Mouse (Mus musculus) gastrocnemius, adult 18-20 months (tissue): ENCODE measurements around the gene Smoc1. TPM values are rescaled to one million over a fixed set of nuclear protein-coding genes. Genes with fewer than 3 reads are reported as not detected.

Experiments used
- DNase-seq: peaks from one replicate; pipeline ENCODE4 v3.0.0; 2021; ENCODE audit warnings: low spot score
- total RNA-seq, 2 experiments: library from RNA; stranded (reverse); gene quantifications; 2 replicates each; pipeline ENCODE4 v1.2.3; 2021

The Smoc1 gene
- total RNA-seq, 2 experiments from 2014 or later, result 1.2 to 2.3 TPM

DNA sequence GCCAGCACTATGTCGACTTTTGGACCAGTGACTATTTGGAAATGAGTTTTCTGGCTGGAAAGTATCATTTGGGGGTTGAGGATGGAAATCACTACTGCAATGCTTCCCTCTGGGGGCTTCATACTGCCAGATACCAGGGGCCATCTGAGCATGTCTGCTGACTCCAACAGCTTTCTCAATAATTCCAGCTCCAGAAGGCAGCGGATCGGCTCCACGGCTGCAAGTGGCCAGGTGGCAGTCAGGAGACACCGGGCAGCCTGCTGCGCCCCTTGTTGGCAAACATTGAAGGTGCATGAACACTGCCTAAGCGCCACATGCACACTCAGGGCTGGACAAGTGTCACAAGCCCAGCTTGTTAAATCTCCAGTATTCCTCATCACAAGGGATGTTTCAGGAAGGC, 2.2 kb upstream of the Smoc1 start:
- DNase-seq, result peak; percentile 56

DNA sequence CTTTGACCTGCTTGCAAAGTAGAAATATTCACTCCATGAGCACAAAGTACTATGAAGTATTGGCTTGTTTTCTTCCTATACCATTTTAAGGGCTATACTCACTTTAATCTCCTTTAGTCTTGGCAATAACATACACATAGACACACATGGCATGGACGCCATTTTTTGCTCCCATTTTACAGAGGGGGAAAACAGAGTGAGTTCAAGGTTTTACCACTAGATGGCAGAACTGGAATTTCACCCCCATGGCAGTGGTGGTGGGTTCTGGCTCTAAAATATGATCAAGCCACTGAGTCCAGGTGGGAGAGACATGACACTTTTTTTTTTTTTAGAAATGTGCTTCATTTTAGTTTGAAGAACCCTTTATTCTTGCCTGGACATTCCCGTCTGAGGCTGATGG, 1.6 kb upstream of the Smoc1 start:
- no peak for DNase-seq

DNA sequence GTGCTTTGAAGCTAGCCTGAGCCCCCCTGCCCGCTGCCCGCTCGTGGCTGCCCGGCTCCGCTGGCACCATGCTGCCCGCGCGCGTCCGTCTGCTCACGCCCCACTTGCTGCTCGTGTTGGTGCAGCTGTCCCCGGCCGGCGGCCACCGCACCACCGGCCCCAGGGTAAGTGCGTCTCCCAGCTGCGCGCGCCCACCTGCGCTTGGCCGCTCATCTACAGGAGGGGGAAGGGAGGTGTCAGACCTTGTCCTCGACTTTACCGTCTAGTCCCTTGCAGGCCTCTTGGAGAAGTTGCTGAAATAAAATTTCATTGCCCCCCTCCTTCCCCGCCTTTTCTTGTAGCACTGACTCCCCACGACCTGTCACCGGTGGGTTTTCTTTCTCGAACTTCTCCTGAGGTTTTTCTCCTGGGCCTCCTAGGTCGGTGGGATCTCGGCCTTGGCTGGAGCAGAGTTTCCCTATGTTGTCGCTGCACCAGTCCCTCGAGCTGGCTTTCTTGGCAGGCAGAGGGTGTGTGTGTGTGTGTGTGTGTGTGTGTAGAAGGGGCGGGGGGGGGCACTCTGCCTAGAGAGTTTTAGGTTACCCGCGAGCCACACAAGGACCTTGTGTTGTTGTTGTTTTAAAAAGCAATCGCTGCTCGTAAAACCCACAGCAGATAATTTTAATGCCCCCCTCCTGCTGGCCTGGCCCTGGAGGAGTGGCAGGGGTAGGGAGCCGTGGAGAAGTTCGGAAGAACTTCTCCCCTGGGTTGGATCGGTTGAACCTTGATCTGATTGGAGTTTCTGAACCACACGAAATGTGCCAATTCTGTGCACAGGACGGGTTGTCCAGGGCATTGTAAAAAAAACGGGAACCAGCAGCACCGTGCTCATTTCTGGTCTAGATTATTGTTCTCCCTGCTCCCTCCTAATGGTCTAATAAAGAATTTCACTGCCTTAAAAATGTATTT, 661 bp downstream of the Smoc1 start:
- DNase-seq, result no peak

DNA sequence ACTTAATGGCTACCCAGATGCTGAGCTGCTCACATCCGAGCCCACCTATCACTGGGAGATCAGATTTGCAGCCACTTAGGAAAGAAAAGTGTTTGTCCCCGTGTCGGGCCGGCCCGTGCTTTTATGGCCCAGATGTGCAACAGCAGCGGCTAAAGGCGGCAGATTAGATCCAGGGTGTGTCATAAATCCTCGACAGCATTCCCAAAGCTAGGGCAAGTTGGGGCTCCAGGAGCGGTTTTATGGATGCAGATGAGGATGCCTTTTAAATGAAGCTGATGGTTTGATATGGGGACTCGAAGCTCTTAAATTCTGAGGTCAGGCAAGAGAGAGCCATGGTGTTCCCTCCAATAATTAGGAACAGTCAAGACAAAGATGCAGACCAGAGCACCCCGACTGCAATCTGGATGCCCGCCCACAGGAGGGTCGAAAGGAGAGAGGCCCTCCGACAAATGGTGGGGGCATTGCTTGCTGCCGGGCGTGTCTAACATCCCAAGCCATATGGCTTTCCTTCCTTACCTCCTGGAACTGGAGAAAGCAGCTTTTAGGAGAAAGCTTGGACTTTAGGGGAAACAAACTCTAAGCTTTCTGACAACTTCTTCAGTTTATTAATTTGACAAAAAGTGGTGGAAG, 1.8 kb downstream of the Smoc1 start:
- no peak for DNase-seq

DNA sequence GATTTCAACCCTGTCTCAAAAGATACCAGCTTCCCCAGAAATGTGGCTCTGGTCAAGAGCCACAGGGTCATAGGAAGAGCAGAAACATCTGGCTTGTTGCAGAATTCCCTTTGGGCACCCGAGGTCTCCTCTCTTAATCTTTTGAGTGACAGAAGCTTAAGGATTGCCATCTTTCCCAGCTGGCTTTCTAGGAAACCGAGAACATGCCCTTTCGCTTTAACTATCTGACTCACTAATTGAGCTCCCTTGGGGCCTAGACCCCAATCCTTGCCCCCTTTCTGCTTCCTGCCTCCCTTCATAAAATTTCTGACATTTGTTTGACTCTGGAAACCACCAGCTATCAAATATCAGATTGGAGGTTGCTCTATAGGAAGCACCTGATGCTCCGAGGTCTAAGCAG, 3.1 kb downstream of the Smoc1 start:
- no peak for DNase-seq

DNA sequence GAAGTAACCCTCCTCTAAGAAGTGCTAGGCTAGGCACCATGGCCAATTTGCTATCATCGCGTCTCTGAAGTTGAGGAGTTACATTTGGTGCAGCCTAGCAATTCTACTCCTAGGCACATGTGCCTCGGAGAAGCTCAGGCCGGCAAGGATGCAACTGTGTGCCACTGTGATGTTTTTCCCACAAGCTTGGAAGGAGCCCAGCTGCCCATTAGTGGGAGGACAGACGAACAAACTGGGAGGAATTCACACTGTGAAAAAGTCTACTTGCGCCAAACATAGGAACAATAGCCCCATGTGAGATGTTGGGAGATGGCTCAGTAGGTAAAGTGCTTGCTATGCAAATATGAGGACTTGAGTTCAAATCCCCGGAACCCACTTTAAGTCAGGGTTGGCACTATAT, 5.0 kb downstream of the Smoc1 start:
- no peak for DNase-seq

DNA sequence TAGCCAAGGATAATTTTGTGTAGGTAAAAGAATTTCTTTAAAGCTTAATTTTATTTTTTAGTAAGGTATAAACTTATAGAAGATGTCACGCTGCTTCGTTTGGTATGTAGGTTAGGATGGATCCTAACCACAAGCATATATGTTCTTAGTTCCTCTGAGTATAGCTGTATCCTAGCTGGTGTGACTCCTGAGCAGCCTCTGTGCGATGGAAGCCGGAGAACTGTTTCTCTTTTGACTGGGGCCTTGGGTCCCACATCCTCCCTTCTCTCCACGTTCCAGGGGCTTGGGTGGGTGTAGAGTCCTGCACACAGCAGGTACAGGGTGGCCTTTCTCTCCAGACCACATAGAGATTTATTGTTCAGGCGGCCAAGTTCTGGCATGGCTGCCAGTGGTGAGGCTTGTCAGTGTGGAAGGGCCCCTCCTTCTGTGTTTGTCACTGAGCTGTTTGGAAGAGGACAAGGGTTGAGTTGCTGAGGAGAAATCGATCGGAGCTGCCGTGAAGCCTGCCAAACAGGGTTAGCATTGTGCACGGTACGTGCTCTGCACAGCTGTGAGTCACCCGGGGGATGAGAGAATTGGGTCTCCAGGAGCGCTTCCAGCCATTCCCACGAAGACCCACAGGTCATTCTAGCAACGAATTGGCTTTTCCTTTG, 6.9 kb downstream of the Smoc1 start:
- DNase-seq, result peak; percentile 34

DNA sequence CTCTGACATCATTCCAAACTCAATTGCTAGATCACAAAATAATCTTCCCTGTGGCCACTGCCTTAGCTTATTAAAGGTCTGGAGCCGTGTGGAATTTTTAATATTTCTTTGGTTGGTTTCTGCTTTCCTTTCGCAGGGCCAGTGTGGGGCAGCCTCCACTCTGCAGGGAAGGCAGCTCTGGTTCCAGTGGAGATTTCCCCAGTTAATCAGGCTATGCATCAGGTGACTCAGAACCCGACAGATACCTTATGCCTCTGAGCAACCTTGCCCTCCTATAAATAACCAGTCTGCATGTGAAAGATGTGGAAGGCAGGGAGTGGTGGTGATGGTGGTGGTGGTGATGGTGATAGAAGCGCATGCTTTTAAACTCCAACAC, 7.4 kb downstream of the Smoc1 start:
- no peak for DNase-seq

DNA sequence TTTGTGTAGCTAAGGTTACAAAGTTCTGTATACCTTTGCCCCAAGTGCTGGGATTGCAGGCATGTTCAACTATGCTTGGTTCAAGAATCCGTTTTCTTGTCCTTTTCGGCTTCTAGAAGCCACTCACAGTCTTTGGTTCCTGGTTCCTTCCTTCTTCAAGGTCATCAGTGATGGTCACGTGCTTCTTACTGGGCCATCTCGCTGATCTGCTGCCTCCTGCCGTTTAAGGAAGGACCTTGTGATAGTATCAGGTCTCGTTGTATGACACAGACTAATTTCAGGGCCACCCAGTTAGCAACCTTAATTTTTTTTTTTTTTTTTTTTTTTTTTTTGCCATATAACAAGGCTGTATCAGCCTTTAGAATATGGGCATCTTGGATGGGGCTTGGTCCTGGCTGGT, 9.2 kb downstream of the Smoc1 start:
- no peak for DNase-seq

DNA sequence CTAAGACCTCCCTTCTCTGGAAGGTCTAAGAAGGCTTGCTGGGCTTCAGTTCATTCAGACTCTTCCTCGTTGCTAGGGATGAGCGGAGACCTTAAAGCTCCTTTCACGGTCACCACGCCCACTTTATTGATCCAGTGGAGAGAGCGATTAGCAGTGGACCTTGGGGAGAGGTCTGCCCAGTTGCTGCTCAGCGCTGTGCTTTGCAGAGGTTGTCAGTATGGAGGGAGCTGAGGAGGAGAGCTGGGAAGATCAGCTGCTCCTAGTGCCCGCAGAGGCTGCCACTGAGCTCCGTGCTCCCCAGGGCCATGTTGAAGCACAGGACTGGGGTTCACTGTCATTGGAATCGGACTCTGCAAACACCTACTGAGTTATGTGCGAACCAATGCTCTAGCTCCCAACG, 17.0 kb downstream of the Smoc1 start:
- DNase-seq, result no peak

DNA sequence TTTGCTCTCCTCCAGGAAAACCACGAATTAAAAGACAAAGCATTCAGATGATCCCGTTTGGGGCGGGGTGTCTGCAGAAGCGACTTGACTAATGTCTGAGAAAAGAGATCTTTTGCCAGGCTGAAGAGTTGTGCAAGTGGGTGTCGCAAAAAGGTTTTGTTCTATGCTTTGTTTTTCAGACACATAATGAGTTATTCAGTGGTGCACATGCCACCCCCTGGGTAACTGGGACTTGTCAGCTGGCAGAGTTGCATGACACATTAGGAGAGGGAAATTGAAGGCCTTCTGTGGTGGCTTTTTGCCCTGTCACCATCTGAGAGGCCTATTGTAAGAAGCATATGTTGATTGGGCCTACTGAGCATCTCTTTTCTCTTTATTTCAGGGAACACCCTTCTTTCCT, 20.3 kb downstream of the Smoc1 start:
- DNase-seq, result no peak

DNA sequence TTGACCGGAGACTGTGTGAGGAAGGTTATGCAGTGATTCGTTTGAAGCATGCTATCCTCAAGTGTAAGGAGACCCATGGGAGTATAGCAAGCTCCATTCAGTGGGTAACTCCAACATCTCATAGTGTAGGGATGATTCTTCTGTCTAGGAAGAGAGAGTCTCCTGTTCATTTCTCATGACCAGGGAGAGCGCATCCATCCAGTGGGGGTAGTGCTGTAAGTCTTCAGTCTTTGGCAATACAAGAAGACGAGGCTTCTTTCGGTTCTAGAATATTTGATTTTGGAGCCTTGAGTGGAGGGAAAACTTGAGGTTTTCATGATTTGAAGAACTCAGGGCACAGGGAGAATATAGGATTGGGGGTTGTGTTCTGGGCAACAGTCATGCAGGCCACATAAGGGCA, 23.1 kb downstream of the Smoc1 start:
- no peak for DNase-seq

DNA sequence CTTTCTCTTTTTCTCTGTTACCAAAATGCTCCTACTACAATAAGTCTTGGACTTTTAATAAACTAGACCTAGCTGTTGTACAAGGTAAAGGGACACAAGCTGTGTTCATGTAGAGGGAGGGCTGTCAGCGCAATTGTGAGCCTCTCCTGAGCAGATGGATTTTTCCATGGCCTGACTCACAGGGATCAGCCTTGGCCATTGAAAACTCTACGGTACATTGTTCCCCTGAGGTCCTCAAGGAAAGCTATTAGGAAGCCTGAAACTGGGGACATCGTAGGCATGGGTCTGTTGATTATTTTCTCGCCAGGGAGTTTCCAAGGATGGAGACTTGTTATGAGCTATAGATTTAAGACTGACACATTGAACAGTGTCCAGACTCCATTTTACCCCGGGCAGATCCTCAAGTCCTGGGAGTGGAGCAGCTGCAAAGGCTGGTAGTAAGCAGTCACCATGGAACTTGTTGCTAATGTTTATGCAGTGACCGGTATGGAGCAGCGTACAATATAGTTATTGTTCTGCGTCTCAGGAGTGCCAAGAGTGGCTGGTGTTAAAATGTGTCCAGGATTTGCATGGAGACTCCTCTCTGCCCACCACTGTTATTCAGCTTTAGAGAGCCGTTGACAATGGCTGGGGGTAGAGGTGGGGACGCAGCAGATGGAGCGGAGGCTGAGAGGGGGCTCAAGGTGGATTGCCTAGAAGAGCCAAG, 28.5 kb downstream of the Smoc1 start:
- no peak for DNase-seq

DNA sequence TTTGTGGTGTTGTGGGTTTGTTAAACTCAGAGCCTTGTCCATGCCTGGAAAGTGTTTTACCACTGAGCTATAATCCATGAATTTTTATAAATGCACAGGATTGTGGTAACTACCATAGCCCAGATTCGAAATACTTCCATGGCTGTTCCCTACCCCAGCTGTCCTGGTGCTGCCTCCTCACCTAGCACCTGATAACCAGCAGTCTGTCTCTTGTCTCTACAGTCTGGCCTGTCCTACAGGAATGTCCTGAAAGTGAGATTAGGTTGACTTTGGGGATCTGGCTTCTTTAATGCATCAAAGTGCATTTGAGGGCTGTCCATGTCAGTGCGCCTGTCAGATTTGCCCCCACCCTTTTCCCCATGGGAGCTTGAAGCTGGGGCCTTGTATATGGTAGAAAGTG, 29.2 kb downstream of the Smoc1 start:
- DNase-seq, result no peak

DNA sequence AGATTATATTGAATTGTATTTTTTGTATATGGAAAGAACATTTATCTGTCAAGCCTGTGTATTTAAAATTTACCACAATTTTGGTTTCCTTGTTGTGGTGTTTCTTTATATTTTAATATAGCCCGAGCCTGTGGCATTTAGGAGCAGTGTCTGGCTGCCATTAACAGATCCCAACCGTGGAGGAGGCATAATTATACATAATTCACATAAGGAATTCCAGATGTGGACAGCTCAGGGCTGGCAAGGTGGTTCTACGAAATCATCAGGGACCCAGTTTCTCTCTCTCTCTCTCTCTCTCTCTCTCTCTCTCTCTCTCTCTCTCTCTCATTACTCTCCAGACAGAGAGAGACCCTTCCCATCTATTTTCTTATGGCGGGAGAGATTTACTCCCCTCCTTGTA, 31.0 kb downstream of the Smoc1 start:
- no peak for DNase-seq

DNA sequence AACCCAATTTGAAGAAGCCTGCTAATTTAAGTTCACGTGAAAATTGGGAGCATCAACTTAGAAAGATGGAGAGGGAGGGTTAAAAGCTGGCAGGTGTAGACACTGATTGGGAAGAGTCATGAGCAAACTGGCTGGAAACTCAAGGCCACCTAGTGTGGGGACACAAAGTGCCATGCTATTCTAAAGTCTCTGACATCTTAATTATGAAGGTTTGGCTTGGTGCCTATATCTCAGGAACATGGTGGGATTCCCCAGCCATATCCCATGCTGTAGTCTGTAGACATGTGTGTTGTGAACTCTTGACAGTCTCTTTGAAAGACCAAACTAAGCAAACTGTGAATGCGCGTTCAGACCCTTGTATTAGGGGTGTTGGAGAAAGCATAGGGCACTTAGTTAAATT, 32.0 kb downstream of the Smoc1 start:
- no peak for DNase-seq

DNA sequence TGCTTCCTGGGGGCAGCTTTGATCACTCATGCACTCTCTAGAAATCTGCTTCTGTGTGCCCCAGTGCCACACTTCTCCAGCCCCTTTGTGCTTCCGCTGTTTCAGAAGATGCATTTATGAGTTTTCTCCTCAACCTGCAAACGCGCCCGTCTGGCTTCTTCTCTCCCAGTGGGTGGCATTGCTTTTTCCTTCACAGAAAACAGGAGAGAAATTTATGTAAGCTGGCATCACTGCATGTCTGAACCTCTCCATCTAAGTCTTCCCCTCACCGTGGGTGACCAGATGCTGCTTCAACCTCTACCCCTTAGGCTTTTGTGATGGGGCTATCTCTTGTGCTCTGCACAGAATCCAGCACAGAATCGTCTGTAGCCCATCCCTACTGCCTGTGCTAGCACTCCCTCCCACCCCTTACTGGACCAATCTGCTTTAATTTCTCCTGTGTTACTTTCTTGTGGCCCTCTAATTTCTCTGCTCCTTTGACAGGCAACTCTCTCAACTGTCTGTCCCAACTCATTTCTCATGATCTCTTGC, 35.3 kb downstream of the Smoc1 start:
- DNase-seq, result no peak

DNA sequence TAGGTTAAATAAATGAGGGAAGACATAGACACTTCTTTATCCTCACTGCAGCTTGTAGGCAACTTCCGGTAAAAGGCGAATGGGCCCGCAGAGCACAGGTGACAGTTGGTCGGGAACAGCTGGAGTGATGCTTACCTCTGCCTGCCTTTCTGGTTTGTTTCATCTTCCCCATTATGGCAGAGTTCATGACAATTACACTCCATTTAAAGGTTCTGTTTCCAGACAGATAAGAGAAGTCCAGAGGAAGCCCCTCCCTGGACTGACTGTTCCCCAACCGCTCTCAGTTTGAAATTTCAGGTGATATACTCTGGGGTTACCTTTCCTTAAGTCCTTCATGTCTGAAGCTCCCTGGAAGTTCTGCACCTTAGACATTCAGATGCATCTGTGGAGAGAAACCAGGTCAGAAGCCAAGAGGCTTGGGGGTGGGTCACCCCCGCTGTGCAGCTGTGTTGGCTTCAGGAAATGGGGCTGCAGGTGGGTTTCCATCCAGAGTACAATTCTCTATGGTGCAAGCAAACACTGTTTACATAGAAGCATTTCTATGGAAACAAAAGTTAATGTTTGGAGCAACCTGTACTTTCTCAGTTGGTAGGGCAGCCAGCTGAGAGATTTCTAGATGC, 36.8 kb downstream of the Smoc1 start:
- no peak for DNase-seq

DNA sequence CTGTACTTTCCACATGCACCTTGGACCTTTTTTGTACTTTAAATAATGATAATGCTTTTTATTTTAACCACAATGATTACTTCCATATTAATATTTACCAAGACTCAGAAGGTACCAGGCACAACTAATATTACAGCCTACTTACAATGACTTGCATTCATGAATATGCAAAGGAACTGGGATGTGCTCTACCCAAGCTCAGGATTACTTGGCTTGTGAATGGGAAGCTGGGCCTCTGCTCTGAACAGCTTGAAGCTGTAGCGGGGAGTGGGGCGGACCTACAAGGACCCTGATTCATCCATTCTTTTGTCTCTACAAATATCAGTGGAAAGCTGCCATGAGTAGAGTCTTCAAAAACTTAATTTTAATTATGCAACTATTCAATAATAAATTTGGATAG, 47.5 kb downstream of the Smoc1 start:
- DNase-seq, result no peak

DNA sequence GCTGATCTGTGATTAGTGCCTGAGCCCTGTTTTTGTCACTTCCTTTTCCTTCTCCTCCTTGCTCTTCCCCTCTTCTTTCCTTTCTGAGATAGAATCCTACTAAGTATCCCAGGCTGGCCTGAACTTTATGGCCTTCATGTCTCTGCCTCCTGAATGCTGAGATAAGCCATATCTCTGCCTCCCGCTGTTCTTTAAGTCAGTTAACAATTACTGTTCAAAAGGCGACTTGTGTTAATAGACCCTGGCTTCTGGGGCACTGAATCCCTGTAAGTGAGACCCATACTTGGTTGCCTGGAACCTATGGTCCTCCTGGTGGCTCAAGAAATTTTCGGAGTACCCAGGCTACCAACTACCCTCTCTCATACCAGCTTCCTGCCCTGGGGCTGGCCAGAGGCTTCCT, 48.3 kb downstream of the Smoc1 start:
- DNase-seq, result no peak

DNA sequence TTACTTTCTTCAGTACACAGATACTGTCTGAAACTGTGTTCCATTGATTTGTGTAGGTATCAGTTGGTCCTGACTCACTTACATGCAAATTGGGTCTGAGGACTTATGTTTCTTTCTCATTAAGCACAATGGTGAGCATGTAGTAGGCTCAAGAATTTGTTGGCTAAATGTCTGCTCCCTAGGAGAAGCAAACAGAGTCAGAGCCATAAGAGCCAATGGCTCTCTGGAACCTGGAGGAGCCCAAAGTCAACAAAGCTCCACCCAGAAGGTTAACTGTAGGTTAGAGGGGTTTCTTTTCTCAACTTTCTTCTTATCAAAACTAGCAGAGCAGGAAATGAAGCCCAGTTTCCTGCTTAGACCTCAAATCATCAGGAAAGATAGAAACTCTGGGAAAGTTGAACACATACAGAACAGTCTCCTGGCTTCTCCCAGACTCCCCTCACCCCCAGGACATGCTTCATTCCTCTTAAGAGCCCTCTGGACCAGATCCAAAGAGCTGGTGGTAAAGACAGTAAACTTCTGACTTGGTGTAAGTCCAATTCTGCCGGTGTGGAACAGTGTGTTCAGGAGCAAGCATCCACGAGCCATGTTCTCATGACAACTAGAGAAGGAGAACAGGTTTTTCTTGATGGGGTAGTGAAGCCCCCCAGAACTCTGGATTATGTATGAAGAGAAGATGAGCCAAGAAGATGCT, 51.5 kb downstream of the Smoc1 start:
- DNase-seq, result no peak
